Mouse (Mus musculus) cerebellum, adult 2 months (tissue): ENCODE measurements around the gene Kat2b.

Experiments
- CTCF ChIP-seq: fragments of 200-500 bp; IDR thresholded peaks from 2 replicates; pipeline ENCODE4 v1.5.1; 2011; ENCODE audit warnings: low read depth, mild to moderate bottlenecking, control low read depth, low read length, moderate library complexity, borderline replicate concordance; ENCODE audit not compliant: insufficient read depth
- POLR2A ChIP-seq: fragments of 200-500 bp; IDR thresholded peaks from 2 replicates; pipeline ENCODE4 v1.6.1; 2011; ENCODE audit warnings: low read length, control low read depth, borderline replicate concordance; ENCODE audit not compliant: insufficient read depth

- TF ChIP-seq CTCF, result no peak
- TF ChIP-seq POLR2A, result no peak
Measured at GRCm38 (mm10) chr17:53554813-53555212, 11.8 kb upstream of the Kat2b start.
